Mouse (Mus musculus): ENCODE measurements around the gene Phf19.

DNA sequence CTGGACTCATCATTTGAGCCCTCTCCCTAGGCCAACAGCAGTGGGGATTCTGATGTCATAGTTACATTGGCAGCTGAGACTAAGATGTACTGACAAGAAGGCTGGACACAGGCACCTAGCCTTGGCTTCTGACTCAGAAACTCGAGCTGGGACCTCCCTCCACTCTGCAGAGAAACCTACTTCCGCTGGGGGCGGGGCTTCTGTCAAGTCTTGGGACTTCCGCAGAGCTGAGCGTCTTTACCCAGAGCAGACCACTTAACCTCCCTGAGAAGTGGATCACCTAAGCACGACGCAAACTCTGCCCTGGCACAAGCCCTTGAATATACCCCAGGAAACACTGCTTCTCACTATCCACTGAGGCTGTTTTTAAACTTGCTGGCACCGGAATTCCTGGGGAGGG, 30.9 kb upstream of the Phf19 start:
- TF ChIP-seq GATA1 (IDR thresholded peaks at IDR 0.05; ENCODE audit: low read length) (no peak), TAL1 (IDR thresholded peaks at IDR 0.05; ENCODE audit: low read length) (no peak)
